Comparison of ENCODE assay signal across 21 mouse cellular contexts in the genomic region with DNA sequence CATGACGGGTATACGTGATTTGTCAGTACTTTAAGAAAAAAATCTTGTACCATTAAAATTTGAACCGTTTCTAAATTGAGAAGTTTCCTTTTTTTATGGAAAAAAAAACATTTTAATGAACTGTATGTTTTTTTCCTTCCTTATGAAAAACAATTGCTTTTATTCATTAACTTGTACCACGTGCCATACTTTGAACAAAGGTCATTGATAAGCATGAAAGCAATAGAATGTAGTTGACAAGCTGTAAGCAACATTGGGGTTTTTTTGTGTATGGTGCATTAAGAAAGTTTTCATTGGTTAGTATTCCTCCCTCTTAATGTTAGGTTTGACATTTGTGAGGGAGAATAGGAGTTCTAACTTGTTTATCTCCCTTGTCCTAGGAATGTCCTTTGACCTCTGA. TPM values are rescaled to one million over a fixed set of nuclear protein-coding genes. Genes with fewer than 3 reads are reported as not detected.
A peak's percentile ranks its signal among the peaks of the same experiment; 100 is the strongest.
DNase-seq lines count a peak whose midpoint lies in the region; ATAC-seq and TF ChIP-seq lines count a peak whose summit lies in the region.
"Had no signal": no experiment of that assay in that cellular context is flagged by ENCODE, and none has a peak within 500 bp of the region (broad histone marks: within the 10 kb centered on the region; RNA-seq: fewer than 3 reads in every experiment).

No protein-coding gene starts in this region.

- ATAC-seq in intestine, postnatal 0 days: peak; percentile 50; the same call in 1 of the 2 replicates
- ATAC-seq in intestine, embryonic 16.5 days: no peak
- no peak for ATAC-seq in liver, embryonic 13.5 days (ENCODE audit: low read depth)
- no peak for ATAC-seq in liver, embryonic 11.5 days (replicated peaks; ENCODE audit: low FRiP score)
- ATAC-seq in kidney, embryonic 16.5 days (ENCODE audit: low FRiP score, low TSS enrichment): no peak
- ATAC-seq: activated CD4-positive, CD25-positive, alpha-beta regulatory T cell, adult 4 months; forebrain, embryonic 13.5 days; forebrain, embryonic 16.5 days had no signal

- no peak overlapping the region for H3K9ac ChIP-seq in intestine, postnatal 0 days (ENCODE audit: low read depth, low read length)
- no peak overlapping the region for H3K9ac ChIP-seq in intestine, embryonic 16.5 days (ENCODE audit: low read depth, low read length)
- no peak overlapping the region for H3K9ac ChIP-seq in liver, embryonic 13.5 days
- H3K9ac ChIP-seq in liver, embryonic 11.5 days (ENCODE audit: low read depth, low read length): no peak overlapping the region
- H3K9ac ChIP-seq in kidney, embryonic 16.5 days (replicated peaks; ENCODE audit: low read length): no peak overlapping the region
- H3K9ac ChIP-seq: forebrain, embryonic 13.5 days; hindbrain, embryonic 12.5 days; hindbrain, embryonic 15.5 days had no signal

- no peak for DNase-seq in liver, embryonic 13.5 days
- DNase-seq in liver, embryonic 11.5 days (ENCODE audit: low spot score): no peak
- DNase-seq: adrenal gland, adult 8-10 months; adrenal gland, postnatal 25 days; cerebellum, adult 18-20 months; cerebellum, adult 9-10 months; cerebellum, postnatal 14 days; gastrocnemius, postnatal 10 days; gastrocnemius, postnatal 36 days; heart, adult 11 months had no signal

- peaks cover 45% of the 10 kb centered on the region for H3K36me3 ChIP-seq in intestine, postnatal 0 days (ENCODE audit: control insufficient read depth, insufficient read depth)
- H3K36me3 ChIP-seq in intestine, embryonic 16.5 days (ENCODE audit: control insufficient read depth, insufficient read depth, low read length): peaks cover 3% of the 10 kb centered on the region; the same call in 1 of the 2 replicates
- H3K36me3 ChIP-seq in liver, embryonic 13.5 days: peaks cover 32% of the 10 kb centered on the region
- peaks cover 5% of the 10 kb centered on the region; the same call in 1 of the 2 replicates for H3K36me3 ChIP-seq in liver, embryonic 11.5 days (ENCODE audit: control insufficient read depth, insufficient read depth, low read length)
- peaks cover 27% of the 10 kb centered on the region for H3K36me3 ChIP-seq in small intestine, adult 2 months (ENCODE audit: control insufficient read depth, insufficient read depth, low read length)
- H3K36me3 ChIP-seq in kidney, embryonic 16.5 days (ENCODE audit: insufficient read depth, low read length): peaks cover 38% of the 10 kb centered on the region

- no peaks in the 10 kb centered on the region for H3K27me3 ChIP-seq in intestine, postnatal 0 days (replicated peaks; ENCODE audit: control insufficient read depth, insufficient read depth, low read length)
- no peaks in the 10 kb centered on the region for H3K27me3 ChIP-seq in intestine, embryonic 16.5 days (replicated peaks; ENCODE audit: control insufficient read depth, insufficient read depth, low read length)
- no peaks in the 10 kb centered on the region for H3K27me3 ChIP-seq in liver, embryonic 13.5 days
- H3K27me3 ChIP-seq in liver, embryonic 11.5 days (replicated peaks; ENCODE audit: control insufficient read depth, insufficient read depth, low read length): no peaks in the 10 kb centered on the region
- no peaks in the 10 kb centered on the region for H3K27me3 ChIP-seq in small intestine, adult 2 months (ENCODE audit: control insufficient read depth, insufficient read depth, low read length)
- no peaks in the 10 kb centered on the region for H3K27me3 ChIP-seq in kidney, embryonic 16.5 days (ENCODE audit: insufficient read depth, low read length)
- H3K27me3 ChIP-seq: forebrain, embryonic 13.5 days; hindbrain, embryonic 12.5 days; hindbrain, embryonic 15.5 days had no signal

- H3K4me2 ChIP-seq in intestine, postnatal 0 days (replicated peaks; ENCODE audit: low read depth): peak overlapping the region; percentile 25
- no peak overlapping the region for H3K4me2 ChIP-seq in intestine, embryonic 16.5 days (ENCODE audit: low read depth, low read length)
- H3K4me2 ChIP-seq in liver, embryonic 13.5 days: no peak overlapping the region
- H3K4me2 ChIP-seq in liver, embryonic 11.5 days: no peak overlapping the region; the same call in 1 of the 2 replicates
- no peak overlapping the region for H3K4me2 ChIP-seq in kidney, embryonic 16.5 days (replicated peaks; ENCODE audit: low read depth, low read length)
- H3K4me2 ChIP-seq: heart, embryonic 11.5 days; hindbrain, embryonic 12.5 days had no signal

- TF ChIP-seq CTCF in intestine, postnatal 0 days (IDR thresholded peaks at IDR 0.05; ENCODE audit: low read depth): no peak
- TF ChIP-seq CTCF in small intestine, adult 2 months (IDR thresholded peaks at IDR 0.05; ENCODE audit: extremely low read depth, insufficient read length, insufficient replicate concordance, low read depth, low read length): no peak

- TF ChIP-seq POLR2A in small intestine, adult 2 months (IDR thresholded peaks at IDR 0.05; ENCODE audit: low read depth, low read length): no peak

- no peaks in the 10 kb centered on the region for H3K9me3 ChIP-seq in intestine, postnatal 0 days (ENCODE audit: control insufficient read depth)
- H3K9me3 ChIP-seq in intestine, embryonic 16.5 days (ENCODE audit: control insufficient read depth, low read length): no peaks in the 10 kb centered on the region
- no peaks in the 10 kb centered on the region for H3K9me3 ChIP-seq in liver, embryonic 13.5 days (replicated peaks)
- no peaks in the 10 kb centered on the region for H3K9me3 ChIP-seq in liver, embryonic 11.5 days (ENCODE audit: control insufficient read depth, low read length)
- no peaks in the 10 kb centered on the region for H3K9me3 ChIP-seq in kidney, embryonic 16.5 days (ENCODE audit: low read length)
- H3K9me3 ChIP-seq: forebrain, embryonic 10.5 days; forebrain, embryonic 13.5 days; hindbrain, embryonic 12.5 days; hindbrain, embryonic 15.5 days had no signal

- H3K27ac ChIP-seq in intestine, postnatal 0 days (ENCODE audit: low read depth, low read length): no peak overlapping the region
- no peak overlapping the region for H3K27ac ChIP-seq in intestine, embryonic 16.5 days (ENCODE audit: low read length)
- H3K27ac ChIP-seq in liver, embryonic 13.5 days: peak overlapping the region; percentile 44
- H3K27ac ChIP-seq in liver, embryonic 11.5 days (ENCODE audit: low read depth, low read length): no peak overlapping the region
- H3K27ac ChIP-seq in small intestine, adult 2 months (ENCODE audit: insufficient read depth, low read depth, low read length): peak overlapping the region; percentile 57; the same call in 1 of the 2 replicates
- no peak overlapping the region for H3K27ac ChIP-seq in kidney, embryonic 16.5 days (ENCODE audit: low read length)
- H3K27ac ChIP-seq: forebrain, embryonic 10.5 days; forebrain, embryonic 13.5 days; hindbrain, embryonic 12.5 days; hindbrain, embryonic 15.5 days had no signal

- no peaks in the 10 kb centered on the region for H3K4me1 ChIP-seq in intestine, postnatal 0 days (replicated peaks; ENCODE audit: control insufficient read depth, insufficient read depth, low read length)
- 0 out of 2 replicates have a peak, but pooled peaks cover 3% of the 10 kb centered on the region for H3K4me1 ChIP-seq in intestine, embryonic 16.5 days (ENCODE audit: control insufficient read depth, insufficient read depth, low read length)
- H3K4me1 ChIP-seq in liver, embryonic 13.5 days (replicated peaks): peaks cover 32% of the 10 kb centered on the region
- peaks cover 13% of the 10 kb centered on the region for H3K4me1 ChIP-seq in liver, embryonic 11.5 days (replicated peaks; ENCODE audit: control insufficient read depth, insufficient read depth, low read length)
- peaks cover 2% of the 10 kb centered on the region; the same call in 1 of the 2 replicates for H3K4me1 ChIP-seq in small intestine, adult 2 months (ENCODE audit: control insufficient read depth, insufficient read depth, insufficient read length, low read length)
- peaks cover 3% of the 10 kb centered on the region; the same call in 1 of the 2 replicates for H3K4me1 ChIP-seq in kidney, embryonic 16.5 days (ENCODE audit: insufficient read depth, low read length)

- no peak overlapping the region for H3K4me3 ChIP-seq in intestine, postnatal 0 days (ENCODE audit: low read depth, low read length)
- H3K4me3 ChIP-seq in intestine, embryonic 16.5 days (ENCODE audit: low read length): no peak overlapping the region
- no peak overlapping the region for H3K4me3 ChIP-seq in liver, embryonic 13.5 days (replicated peaks)
- no peak overlapping the region for H3K4me3 ChIP-seq in liver, embryonic 11.5 days (ENCODE audit: low read depth, low read length)
- H3K4me3 ChIP-seq in small intestine, adult 2 months (ENCODE audit: low read depth, low read length): no peak overlapping the region
- H3K4me3 ChIP-seq in kidney, embryonic 16.5 days (ENCODE audit: low read length): no peak overlapping the region
- H3K4me3 ChIP-seq: forebrain, embryonic 10.5 days; forebrain, embryonic 13.5 days; hindbrain, embryonic 12.5 days; hindbrain, embryonic 15.5 days had no signal

- 32% methylated on average over 4 of the region's 4 CpGs for WGBS in intestine, postnatal 0 days
- WGBS in intestine, embryonic 16.5 days: 60% methylated on average over 4 of the region's 4 CpGs
- 77% methylated on average over 4 of the region's 4 CpGs for WGBS in liver, embryonic 13.5 days (ENCODE audit: insufficient replicate concordance)
- 92% methylated on average over 4 of the region's 4 CpGs for WGBS in liver, embryonic 11.5 days
- 18% methylated on average over 4 of the region's 4 CpGs for WGBS in small intestine, adult 2 months
- WGBS in kidney, embryonic 16.5 days: 84% methylated on average over 4 of the region's 4 CpGs

RNA-seq across cellular contexts. Expression of a gene that starts 1.9 kb away (rescaled TPM):
- polyA plus RNA-seq in intestine, postnatal 0 days (2015; fragmentation: Nextera tagmentation; extraction: Ambion mirVana): 2.1 and 2.8 TPM in 2 replicates
- polyA plus RNA-seq in intestine, embryonic 16.5 days (2015; fragmentation: Nextera tagmentation; extraction: Ambion mirVana): 2.2 and 3.1 TPM in 2 replicates
- polyA plus RNA-seq in liver, embryonic 13.5 days (2015; fragmentation: Nextera tagmentation; extraction: Ambion mirVana): 0.83 and 0.85 TPM in 2 replicates
- polyA plus RNA-seq in liver, embryonic 11.5 days (2014; fragmentation: Nextera tagmentation; extraction: Ambion mirVana): 2.8 and 3.2 TPM in 2 replicates
- polyA plus RNA-seq in small intestine, adult 2 months (2012; rRNA removed): 1.6 and 2.5 TPM in 2 replicates
- polyA plus RNA-seq in kidney, embryonic 16.5 days (2015; fragmentation: Nextera tagmentation; extraction: Ambion mirVana): 3.4 and 4.2 TPM in 2 replicates

RNA-seq across cellular contexts. Expression of a gene that starts 51.8 kb away (rescaled TPM):
- polyA plus RNA-seq in intestine, postnatal 0 days (2015; fragmentation: Nextera tagmentation; extraction: Ambion mirVana): 6.3 and 7.1 TPM in 2 replicates
- polyA plus RNA-seq in intestine, embryonic 16.5 days (2015; fragmentation: Nextera tagmentation; extraction: Ambion mirVana): 19.6 and 22.0 TPM in 2 replicates
- polyA plus RNA-seq in liver, embryonic 13.5 days (2015; fragmentation: Nextera tagmentation; extraction: Ambion mirVana): 0.23 and 0.30 TPM in 2 replicates
- polyA plus RNA-seq in liver, embryonic 11.5 days (2014; fragmentation: Nextera tagmentation; extraction: Ambion mirVana): 1.6 and 1.8 TPM in 2 replicates
- polyA plus RNA-seq in small intestine, adult 2 months (2012; rRNA removed): 2.2 TPM in 2 replicates
- 2.1 TPM in 2 replicates for polyA plus RNA-seq in kidney, embryonic 16.5 days (2015; fragmentation: Nextera tagmentation; extraction: Ambion mirVana)
- polyA plus RNA-seq: activated CD4-positive, CD25-positive, alpha-beta regulatory T cell, adult 4 months had no signal

Comparison
In these comparisons a context has a peak if more than half of its experiments do, and no peak if none do; other contexts are left out.
1. H3K27ac ChIP-seq: peak in liver, embryonic 13.5 days (single experiment) and small intestine, adult 2 months (single experiment); none in intestine, postnatal 0 days (single experiment), intestine, embryonic 16.5 days (single experiment), liver, embryonic 11.5 days (single experiment) and kidney, embryonic 16.5 days (single experiment).